Mouse (Mus musculus) forebrain, postnatal 0 days (tissue): ENCODE measurements around the gene Nt5c2. TPM values are rescaled to one million over a fixed set of nuclear protein-coding genes. Genes with fewer than 3 reads are reported as not detected.
A peak's percentile ranks its signal among the peaks of the same experiment; 100 is the strongest.

ENCODE experiments used
- ATAC-seq: fragments of 200-750 bp; cut with Nextera tagmentation; 2 replicates; pipeline ENCODE4 v1.8.0; 2017; ENCODE audit warnings: mild to moderate bottlenecking, moderate library complexity
- DNase-seq: peaks from one replicate; pipeline ENCODE4 v3.0.0-alpha.2; 2015
- H3K27ac ChIP-seq: fragments of 300-500 bp; sonication (generic); 2 replicates; pipeline ENCODE4 v1.5.1; 2014; ENCODE audit warnings: low read depth, mild to moderate bottlenecking, antibody characterized with exemption, low read length, moderate library complexity, mixed read lengths
- H3K27me3 ChIP-seq: fragments of 300-500 bp; sonication (generic); 2 replicates; pipeline ENCODE4 v1.6.1; 2014; ENCODE audit warnings: mild to moderate bottlenecking, low read length, mixed read lengths; ENCODE audit not compliant: insufficient read depth
- H3K36me3 ChIP-seq: fragments of 300-500 bp; sonication (generic); 2 replicates; pipeline ENCODE4 v1.6.1; 2014; ENCODE audit warnings: mild to moderate bottlenecking, moderate library complexity; ENCODE audit not compliant: insufficient read depth
- H3K4me1 ChIP-seq: fragments of 300-500 bp; sonication (generic); 2 replicates; pipeline ENCODE4 v1.6.1; 2014; ENCODE audit warnings: antibody characterized with exemption; ENCODE audit not compliant: insufficient read depth
- H3K4me2 ChIP-seq: fragments of 300-500 bp; sonication (generic); 2 replicates; pipeline ENCODE4 v1.6.1; 2014; ENCODE audit warnings: low read depth, mild to moderate bottlenecking, moderate library complexity
- H3K4me3 ChIP-seq: fragments of 300-500 bp; sonication (generic); 2 replicates; pipeline ENCODE4 v1.5.1; 2014; ENCODE audit warnings: low read depth, low read length, mixed read lengths
- H3K9ac ChIP-seq: fragments of 300-500 bp; sonication (generic); 2 replicates; pipeline ENCODE4 v1.6.1; 2014; ENCODE audit warnings: mild to moderate bottlenecking
- H3K9me3 ChIP-seq: fragments of 300-500 bp; sonication (generic); 2 replicates; pipeline ENCODE4 v1.6.1; 2016; ENCODE audit warnings: low read length
- CTCF ChIP-seq: sonication (generic); IDR thresholded peaks from 2 replicates; pipeline ENCODE4 v1.5.1; 2016; ENCODE audit warnings: antibody characterized with exemption, control low read depth, low read depth
- WGBS: fragments of 180-500 bp; shearing (Covaris S2); extraction: QIAGEN DNeasy Blood & Tissue Kit; methylation state at CpG from one replicate; pipeline ENCODE4 v1.1.7; 2014; 5-methylcytosine and 5-hydroxymethylcytosine counted together
- polyA plus RNA-seq: library from polyadenylated mRNA; unstranded; fragments of >200 nt; fragmentation: Nextera tagmentation; extraction: Ambion mirVana; gene quantifications from 2 replicates; pipeline ENCODE4 v1.2.1, GENCODE M21; 2015
- total RNA-seq: library from RNA; depleted of rRNA; stranded (reverse); fragments of >200 nt; gene quantifications from 2 replicates; pipeline ENCODE4 v1.2.3, GENCODE M21; 2014

The Nt5c2 gene
- total and polyA plus RNA-seq, 2 experiments from 2014 or later, result 69.5 to 80.4 TPM

DNA sequence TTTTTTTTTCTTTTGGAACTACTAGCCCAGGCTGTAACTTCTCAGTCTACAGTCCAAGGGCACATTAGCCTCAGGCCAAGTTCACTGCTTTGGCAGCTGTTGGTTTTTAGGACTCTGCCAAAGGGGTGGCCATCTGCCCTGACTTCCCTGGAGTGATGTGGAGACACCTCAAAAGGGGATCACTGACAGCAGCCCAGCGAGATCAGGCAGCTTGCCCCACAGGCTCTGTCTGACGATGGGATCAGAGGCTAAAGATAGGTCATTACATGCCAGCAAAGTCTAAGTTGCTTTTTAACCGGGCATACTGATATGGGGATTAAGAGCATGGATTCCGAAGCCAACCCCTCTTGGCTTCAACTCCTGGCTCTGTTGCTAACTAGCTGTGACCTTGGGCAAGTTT lies 39.4 kb downstream of the Nt5c2 start:
- no peaks in the 10 kb centered on the region for H3K27me3 ChIP-seq
- DNase-seq, result no peak
- no peak for ATAC-seq
- H3K4me1 ChIP-seq, result peaks cover 8% of the 10 kb centered on the region
- H3K27ac ChIP-seq, result no peak overlapping the region
- H3K4me3 ChIP-seq, result no peak overlapping the region
- H3K4me2 ChIP-seq, result no peak overlapping the region
- no peaks in the 10 kb centered on the region for H3K9me3 ChIP-seq
- TF ChIP-seq CTCF, result no peak
- H3K9ac ChIP-seq, result no peak overlapping the region
- 72% methylated on average over 4 of the region's 4 CpGs for WGBS
- no peaks in the 10 kb centered on the region for H3K36me3 ChIP-seq

DNA sequence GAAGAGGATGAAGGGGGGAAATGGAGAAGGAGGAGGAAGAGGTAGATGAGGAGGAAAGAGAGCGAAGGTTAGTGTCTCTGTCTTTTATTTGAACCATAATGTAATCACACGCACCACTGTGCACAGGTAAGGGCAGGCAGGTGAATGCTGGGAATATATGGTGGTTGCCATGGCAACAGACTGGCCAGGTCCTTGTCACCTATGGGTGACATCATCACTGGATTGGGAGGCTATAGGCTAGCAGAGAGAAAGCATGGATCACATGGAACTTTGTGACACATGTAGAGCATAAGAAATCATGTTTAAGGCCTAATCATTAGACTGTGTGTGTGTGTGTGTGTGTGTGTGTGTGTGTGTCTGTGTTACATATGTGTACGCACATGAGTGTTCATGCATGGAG lies 42.8 kb downstream of the Nt5c2 start:
- WGBS, result 88% methylated on average over 3 of the region's 3 CpGs
- DNase-seq (no peak), ATAC-seq (peak; percentile 25; the same call in 1 of the 2 replicates)
- H3K27ac ChIP-seq, result peak overlapping the region; percentile 80; the same call in 1 of the 2 replicates
- peaks cover 10% of the 10 kb centered on the region for H3K4me1 ChIP-seq
- H3K9ac ChIP-seq, result no peak overlapping the region
- TF ChIP-seq CTCF, result no peak
- H3K9me3 ChIP-seq, result no peaks in the 10 kb centered on the region
- no peak overlapping the region for H3K4me3 ChIP-seq
- H3K4me2 ChIP-seq, result no peak overlapping the region
- no peaks in the 10 kb centered on the region for H3K27me3 ChIP-seq
- no peaks in the 10 kb centered on the region for H3K36me3 ChIP-seq

GRCm38 (mm10) chr19:46971712-46972111 lies 43.2 kb downstream of the Nt5c2 start:
- Histone ChIP-seq H3K4me3 (no peak overlapping the region), H3K9ac (no peak overlapping the region), H3K9me3 (no peaks in the 10 kb centered on the region), H3K27me3 (no peaks in the 10 kb centered on the region), H3K4me2 (no peak overlapping the region), H3K27ac (peak overlapping the region; percentile 80), H3K4me1 (peaks cover 10% of the 10 kb centered on the region), H3K36me3 (no peaks in the 10 kb centered on the region)
- no peak for TF ChIP-seq CTCF
- DNase-seq (peak; percentile 27), ATAC-seq (peak; percentile 55; the same call in 1 of the 2 replicates)
- WGBS, result 54% methylated on average over 9 of the region's 9 CpGs

DNA sequence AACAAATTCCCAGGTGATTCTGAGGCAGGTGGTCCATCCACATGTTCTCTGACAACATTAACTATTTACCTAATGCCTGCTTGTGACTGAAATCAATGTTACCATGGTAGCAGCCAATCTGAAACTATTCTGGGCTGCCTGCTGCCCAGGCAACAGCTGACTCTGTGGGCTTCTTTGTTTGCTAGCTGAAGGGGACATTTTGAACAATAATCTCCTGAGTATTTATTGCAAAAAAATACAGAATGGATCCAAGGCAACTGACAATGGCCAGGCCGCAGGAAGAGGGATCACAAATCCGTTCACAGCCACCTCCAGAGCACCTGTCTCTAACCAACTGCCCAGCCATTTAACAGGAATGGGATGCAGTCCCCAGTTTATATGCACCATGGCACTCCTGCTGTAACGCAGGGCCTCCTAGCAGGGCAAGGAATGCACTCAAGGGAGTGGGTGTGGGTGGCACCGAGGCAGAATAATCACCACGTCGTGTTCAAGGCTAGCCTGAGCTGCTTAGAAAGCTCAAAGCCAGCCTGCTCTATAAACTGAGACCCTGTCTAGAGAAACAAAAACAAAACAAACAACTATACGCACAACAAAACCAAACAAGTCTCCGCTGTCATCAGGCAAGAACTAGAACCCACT lies 43.8 kb downstream of the Nt5c2 start:
- peak; percentile 50 for DNase-seq
- WGBS, result 22% methylated on average over 8 of the region's 8 CpGs
- Histone ChIP-seq H3K4me1 (peaks cover 10% of the 10 kb centered on the region), H3K4me2 (no peak overlapping the region), H3K4me3 (no peak overlapping the region), H3K27me3 (no peaks in the 10 kb centered on the region), H3K36me3 (no peaks in the 10 kb centered on the region), H3K27ac (peak overlapping the region; percentile 80), H3K9me3 (no peaks in the 10 kb centered on the region), H3K9ac (no peak overlapping the region)
- no peak for TF ChIP-seq CTCF
- ATAC-seq, result peak; percentile 77; the same call in 1 of the 2 replicates

DNA sequence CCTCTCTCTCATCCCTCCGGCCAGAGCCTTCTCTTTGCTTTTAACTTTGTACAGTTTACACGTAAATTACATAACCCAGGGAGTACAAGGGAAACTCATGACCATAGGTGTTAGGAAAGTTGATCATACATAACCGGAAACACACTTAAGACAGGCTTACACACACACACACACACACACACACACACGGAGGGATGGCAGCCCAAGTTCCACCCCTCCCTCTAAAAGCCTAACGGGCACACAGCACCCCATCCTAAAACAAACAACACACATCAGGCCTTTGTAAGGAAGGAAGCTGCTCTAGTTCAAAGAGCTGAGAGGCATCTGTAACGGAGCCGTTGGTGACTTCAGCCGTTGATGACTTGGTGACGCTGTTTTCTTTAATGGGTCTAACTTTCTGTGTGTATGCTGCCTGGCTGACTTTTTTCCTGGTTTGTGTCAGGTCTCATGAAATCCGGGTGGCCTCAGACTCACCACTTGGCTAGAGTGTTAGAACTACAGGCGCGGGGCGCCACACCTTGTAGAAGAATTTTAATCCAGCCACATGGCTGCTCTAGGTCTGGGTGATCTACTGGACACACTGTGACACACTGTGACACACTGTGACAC lies 44.7 kb downstream of the Nt5c2 start:
- H3K9me3 ChIP-seq, result no peaks in the 10 kb centered on the region
- ATAC-seq, result no peak

DNA sequence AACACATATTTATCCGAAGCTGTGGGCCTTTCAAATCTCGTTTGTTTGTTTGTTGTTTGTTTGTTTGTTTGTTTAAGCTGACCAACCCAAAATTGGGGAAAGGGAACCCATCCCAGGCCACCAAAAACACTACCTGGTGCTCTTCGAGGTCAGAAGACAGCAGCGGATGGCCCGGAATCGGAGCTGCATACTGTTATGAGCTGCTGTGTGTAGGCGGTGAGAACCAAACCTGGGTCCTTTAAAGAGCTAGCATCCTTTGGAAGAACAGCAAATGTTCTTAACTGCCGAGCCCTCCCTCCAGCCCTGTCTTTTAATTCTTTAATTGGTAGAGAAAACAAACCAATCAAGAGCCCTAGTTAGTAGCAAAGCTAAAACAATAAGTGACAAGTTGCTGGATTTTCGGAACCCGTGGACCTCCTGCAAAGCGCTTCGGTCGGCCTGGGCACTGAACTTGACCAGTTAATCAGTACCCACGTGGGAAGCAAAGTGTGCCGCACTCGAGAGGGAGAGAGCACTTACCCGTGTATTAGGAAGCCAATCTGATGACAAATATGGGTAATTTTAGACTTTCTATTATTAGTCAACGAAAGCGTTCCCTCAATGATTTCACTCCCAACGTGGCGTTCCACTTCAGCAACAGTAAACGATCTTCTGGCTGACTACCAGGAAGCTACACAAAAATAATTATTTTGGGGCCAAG lies 45.5 kb downstream of the Nt5c2 start:
- no peak for TF ChIP-seq CTCF
- Histone ChIP-seq H3K9me3 (no peaks in the 10 kb centered on the region), H3K4me1 (peaks cover 10% of the 10 kb centered on the region), H3K27me3 (no peaks in the 10 kb centered on the region), H3K4me3 (no peak overlapping the region), H3K9ac (no peak overlapping the region), H3K4me2 (0 out of 2 replicates have a peak overlapping the region, but pooled peaks have one; percentile 5), H3K36me3 (no peaks in the 10 kb centered on the region), H3K27ac (0 out of 2 replicates have a peak overlapping the region, but pooled peaks have one; percentile 4)
- DNase-seq (peak; percentile 31), ATAC-seq (no peak)
- 54% methylated on average over 22 of the region's 22 CpGs for WGBS

More for the DNA sequence above, 44.7 kb downstream of the Nt5c2 start:
- no peak for TF ChIP-seq CTCF
- WGBS, result 55% methylated on average over 13 of the region's 13 CpGs
- Histone ChIP-seq H3K9ac (no peak overlapping the region), H3K4me2 (peak overlapping the region; percentile 5; the same call in 1 of the 2 replicates), H3K36me3 (no peaks in the 10 kb centered on the region), H3K27me3 (no peaks in the 10 kb centered on the region), H3K4me1 (peaks cover 10% of the 10 kb centered on the region), H3K4me3 (no peak overlapping the region), H3K27ac (peak overlapping the region; percentile 35; the same call in 1 of the 2 replicates)
- peak; percentile 13 for DNase-seq

- TF ChIP-seq CTCF, result no peak
- H3K4me1 ChIP-seq, result peaks cover 10% of the 10 kb centered on the region
- no peak overlapping the region for H3K9ac ChIP-seq
- DNase-seq, result no peak
- ATAC-seq, result no peak
- H3K27me3 ChIP-seq, result no peaks in the 10 kb centered on the region
- no peak overlapping the region for H3K4me3 ChIP-seq
- WGBS, result 92% methylated on average over 5 of the region's 5 CpGs
- H3K9me3 ChIP-seq, result no peaks in the 10 kb centered on the region
- no peaks in the 10 kb centered on the region for H3K36me3 ChIP-seq
- H3K4me2 ChIP-seq, result no peak overlapping the region
- H3K27ac ChIP-seq, result no peak overlapping the region
Measured at GRCm38 (mm10) chr19:46968833-46969232, 46.1 kb downstream of the Nt5c2 start.
